In genomic region chr17:84123161-84123560, GRCm38 (mm10) we compare ENCODE assay signal across 25 mouse cellular contexts.
DNase-seq lines count a peak whose midpoint lies in the region; ATAC-seq lines count a peak whose summit lies in the region.
"Had no signal": no experiment of that assay in that cellular context is flagged by ENCODE, and none has a peak within 500 bp of the region (broad histone marks: within the 10 kb centered on the region; RNA-seq: fewer than 3 reads in every experiment).

No protein-coding gene starts in this region.

- no peaks in the 10 kb centered on the region for H3K27me3 ChIP-seq in midbrain, embryonic 10.5 days (ENCODE audit: low read depth, poor library complexity, severe bottlenecking)
- no peaks in the 10 kb centered on the region for H3K27me3 ChIP-seq in midbrain, embryonic 13.5 days
- no peaks in the 10 kb centered on the region for H3K27me3 ChIP-seq in embryonic facial prominence, embryonic 12.5 days
- H3K27me3 ChIP-seq in limb, embryonic 15.5 days, result no peaks in the 10 kb centered on the region
- H3K27me3 ChIP-seq: embryonic facial prominence, embryonic 13.5 days; heart, embryonic 15.5 days; hindbrain, embryonic 15.5 days; liver, embryonic 13.5 days had no signal

- no peak overlapping the region for H3K4me2 ChIP-seq in midbrain, embryonic 13.5 days (replicated peaks)
- H3K4me2 ChIP-seq in embryonic facial prominence, embryonic 12.5 days (replicated peaks), result no peak overlapping the region
- H3K4me2 ChIP-seq in limb, embryonic 15.5 days, result no peak overlapping the region
- H3K4me2 ChIP-seq: embryonic facial prominence, embryonic 13.5 days; heart, embryonic 15.5 days; hindbrain, embryonic 15.5 days; liver, embryonic 13.5 days; lung, embryonic 14.5 days; midbrain, embryonic 11.5 days had no signal

- no peak overlapping the region for H3K4me3 ChIP-seq in midbrain, embryonic 10.5 days
- no peak overlapping the region for H3K4me3 ChIP-seq in midbrain, embryonic 13.5 days (replicated peaks)
- no peak overlapping the region for H3K4me3 ChIP-seq in embryonic facial prominence, embryonic 12.5 days
- no peak overlapping the region for H3K4me3 ChIP-seq in limb, embryonic 15.5 days
- H3K4me3 ChIP-seq: embryonic facial prominence, embryonic 13.5 days; erythroblast, embryonic 14.5 days; heart, embryonic 15.5 days; hindbrain, embryonic 15.5 days; liver, embryonic 13.5 days had no signal

- peak overlapping the region; percentile 35; the same call in 1 of the 2 replicates for H3K27ac ChIP-seq in midbrain, embryonic 10.5 days (replicated peaks)
- H3K27ac ChIP-seq in midbrain, embryonic 13.5 days, result no peak overlapping the region
- H3K27ac ChIP-seq in embryonic facial prominence, embryonic 12.5 days, result peak overlapping the region; percentile 23; the same call in 1 of the 2 replicates
- H3K27ac ChIP-seq in limb, embryonic 15.5 days, result 0 out of 2 replicates have a peak overlapping the region, but pooled peaks have one; percentile 9
- H3K27ac ChIP-seq: embryonic facial prominence, embryonic 13.5 days; heart, embryonic 15.5 days; hindbrain, embryonic 15.5 days; liver, embryonic 13.5 days had no signal

- ATAC-seq in midbrain, embryonic 13.5 days, result no peak
- ATAC-seq in embryonic facial prominence, embryonic 12.5 days (ENCODE audit: insufficient number of reproducible peaks, insufficient read depth, low FRiP score, low TSS enrichment), result no peak
- no peak for ATAC-seq in limb, embryonic 15.5 days (ENCODE audit: insufficient number of reproducible peaks, low FRiP score, low TSS enrichment, low read depth)
- ATAC-seq: forebrain, embryonic 14.5 days; intestine, embryonic 16.5 days had no signal

- H3K36me3 ChIP-seq in midbrain, embryonic 10.5 days, result no peaks in the 10 kb centered on the region
- H3K36me3 ChIP-seq in midbrain, embryonic 13.5 days, result no peaks in the 10 kb centered on the region
- no peaks in the 10 kb centered on the region for H3K36me3 ChIP-seq in embryonic facial prominence, embryonic 12.5 days
- H3K36me3 ChIP-seq in limb, embryonic 15.5 days, result no peaks in the 10 kb centered on the region
- H3K36me3 ChIP-seq: embryonic facial prominence, embryonic 13.5 days; heart, embryonic 15.5 days; hindbrain, embryonic 15.5 days; liver, embryonic 13.5 days had no signal

- peaks cover 25% of the 10 kb centered on the region for H3K4me1 ChIP-seq in midbrain, embryonic 10.5 days
- H3K4me1 ChIP-seq in midbrain, embryonic 13.5 days (replicated peaks), result no peaks in the 10 kb centered on the region
- H3K4me1 ChIP-seq in embryonic facial prominence, embryonic 12.5 days, result 0 out of 2 replicates have a peak, but pooled peaks cover 3% of the 10 kb centered on the region
- H3K4me1 ChIP-seq in limb, embryonic 15.5 days, result peaks cover 16% of the 10 kb centered on the region
- H3K4me1 ChIP-seq: hindbrain, embryonic 15.5 days had no signal

- intact Hi-C loops in heart, postnatal 10 days (cut with DNase I), result no loop called here

- H3K9ac ChIP-seq in midbrain, embryonic 13.5 days (replicated peaks), result no peak overlapping the region
- no peak overlapping the region for H3K9ac ChIP-seq in embryonic facial prominence, embryonic 12.5 days
- no peak overlapping the region for H3K9ac ChIP-seq in limb, embryonic 15.5 days
- H3K9ac ChIP-seq: embryonic facial prominence, embryonic 13.5 days; heart, embryonic 15.5 days; hindbrain, embryonic 15.5 days; liver, embryonic 13.5 days; lung, embryonic 14.5 days had no signal

- DNase-seq in heart, adult 11 months, result peak; percentile 88
- DNase-seq in heart, postnatal 10 days, result no peak
- no peak for DNase-seq in midbrain, embryonic 10.5 days (ENCODE audit: low spot score)
- no peak for DNase-seq in cerebellum, adult 11 months
- no peak for DNase-seq in lung, postnatal 25 days (ENCODE audit: low spot score)
- DNase-seq: adrenal gland, postnatal 14 days; cerebellum, adult 18-20 months; cerebellum, postnatal 14 days; gastrocnemius, postnatal 10 days; heart, postnatal 4 days; kidney, postnatal 36 days; liver, embryonic 13.5 days; lung, embryonic 14.5 days; lung, postnatal 36 days; thymus, postnatal 14 days had no signal

- 83% methylated on average over 2 of the region's 2 CpGs for WGBS in midbrain, embryonic 10.5 days
- WGBS in midbrain, embryonic 13.5 days, result 89% methylated on average over 2 of the region's 2 CpGs
- 77% methylated on average over 2 of the region's 2 CpGs for WGBS in embryonic facial prominence, embryonic 12.5 days
- 72% methylated on average over 2 of the region's 2 CpGs for WGBS in limb, embryonic 15.5 days

- H3K9me3 ChIP-seq in midbrain, embryonic 10.5 days (replicated peaks), result 0 out of 2 replicates have a peak, but pooled peaks cover 5% of the 10 kb centered on the region
- H3K9me3 ChIP-seq in midbrain, embryonic 13.5 days, result no peaks in the 10 kb centered on the region
- no peaks in the 10 kb centered on the region for H3K9me3 ChIP-seq in embryonic facial prominence, embryonic 12.5 days
- H3K9me3 ChIP-seq in limb, embryonic 15.5 days, result no peaks in the 10 kb centered on the region
- H3K9me3 ChIP-seq: embryonic facial prominence, embryonic 13.5 days; heart, embryonic 15.5 days; hindbrain, embryonic 15.5 days; liver, embryonic 13.5 days had no signal
